ENCODE assay signal across 34 mouse cellular contexts in genomic region chr6:125239547-125239946, GRCm38 (mm10). TPM values are rescaled to one million over a fixed set of nuclear protein-coding genes. Genes with fewer than 3 reads are reported as not detected.
"Had no signal": no experiment of that assay in that cellular context is flagged by ENCODE, and none has a peak within 500 bp of the region (broad histone marks: within the 10 kb centered on the region; RNA-seq: fewer than 3 reads in every experiment).

No protein-coding gene starts in this region.

- DNase-seq: gastrocnemius, adult 2 months; gastrocnemius, postnatal 10 days; gastrocnemius, postnatal 25 days; heart, adult 18-20 months; heart, postnatal 14 days; heart, postnatal 4 days; kidney, adult 18-20 months; kidney, adult 8-10 months; kidney, postnatal 10 days; kidney, postnatal 4 days; liver; liver, embryonic 13.5 days had no signal

- H3K36me3 ChIP-seq: heart, embryonic 13.5 days; heart, embryonic 15.5 days; hindbrain, embryonic 10.5 days; hindbrain, embryonic 13.5 days; hindbrain, embryonic 15.5 days; intestine, embryonic 15.5 days; limb, embryonic 10.5 days; limb, embryonic 12.5 days; liver, embryonic 13.5 days had no signal

- H3K4me1 ChIP-seq: hindbrain, embryonic 13.5 days; hindbrain, embryonic 15.5 days; intestine, embryonic 15.5 days had no signal

- H3K27ac ChIP-seq: gastrocnemius, adult 2 months; heart, embryonic 13.5 days; heart, embryonic 15.5 days; hindbrain, embryonic 10.5 days; hindbrain, embryonic 13.5 days; hindbrain, embryonic 15.5 days; hindbrain, postnatal 0 days; intestine, embryonic 15.5 days; layer of hippocampus, adult 2 months; left cerebral cortex, adult 2 months; limb, embryonic 10.5 days; limb, embryonic 12.5 days; liver, embryonic 13.5 days had no signal

- H3K27me3 ChIP-seq: heart, embryonic 13.5 days; heart, embryonic 15.5 days; hindbrain, embryonic 15.5 days; intestine, embryonic 15.5 days; limb, embryonic 12.5 days; liver, embryonic 13.5 days had no signal

- H3K4me3 ChIP-seq: gastrocnemius, adult 2 months; heart, embryonic 13.5 days; heart, embryonic 15.5 days; hindbrain, embryonic 10.5 days; hindbrain, embryonic 13.5 days; hindbrain, embryonic 15.5 days; intestine, embryonic 15.5 days; layer of hippocampus, adult 2 months; left cerebral cortex, adult 2 months; limb, embryonic 10.5 days; limb, embryonic 12.5 days; liver, embryonic 13.5 days had no signal

RNA-seq across cellular contexts. Expression of gene Cd27, which starts 2.7 kb away (rescaled TPM):
- total RNA-seq: hindbrain, postnatal 0 days; layer of hippocampus, adult 2 months; layer of hippocampus, postnatal 10 days; layer of hippocampus, postnatal 25 days; left cerebral cortex, adult 2 months; left cerebral cortex, postnatal 14 days; left cerebral cortex, postnatal 36 days had no signal

RNA-seq across cellular contexts. Expression of gene Tuba3a, which starts 46.3 kb away (rescaled TPM):
- total RNA-seq: gastrocnemius, adult 2 months; gastrocnemius, postnatal 10 days; gastrocnemius, postnatal 25 days; gastrocnemius, postnatal 4 days; granulocyte monocyte progenitor cell, adult 5-6 weeks; heart, adult 18-20 months; heart, postnatal 14 days; heart, postnatal 4 days; hindbrain, postnatal 0 days; layer of hippocampus, adult 2 months; layer of hippocampus, postnatal 10 days; layer of hippocampus, postnatal 25 days; left cerebral cortex, adult 2 months; left cerebral cortex, postnatal 14 days; left cerebral cortex, postnatal 36 days had no signal
- polyA plus RNA-seq: frontal cortex, adult 2 months; heart, postnatal 0 days; hindbrain, embryonic 10.5 days; hindbrain, embryonic 13.5 days; hindbrain, embryonic 15.5 days; hindbrain, postnatal 0 days; intestine, embryonic 15.5 days; intestine, postnatal 0 days; kidney, embryonic 14.5 days; liver, embryonic 11.5 days; liver, embryonic 13.5 days had no signal
